Mouse (Mus musculus) forebrain, embryonic 14.5 days (tissue): ENCODE data around the gene Snrpc. TPM values are rescaled to one million over a fixed set of nuclear protein-coding genes. Genes with fewer than 3 reads are reported as not detected.

Experiments used
- ATAC-seq: fragments of 200-750 bp; cut with Nextera tagmentation; 2 replicates; pipeline ENCODE4 v1.8.0; 2017; ENCODE audit warnings: mild to moderate bottlenecking, moderate library complexity
- DNase-seq: peaks from one replicate; pipeline ENCODE4 v3.0.0-alpha.2; 2015; ENCODE audit warnings: low spot score
- H3K27ac ChIP-seq: fragments of 300-500 bp; sonication (generic); 2 replicates; pipeline ENCODE4 v1.5.1; 2014; ENCODE audit warnings: low read depth, mild to moderate bottlenecking, control low read depth, low read length, moderate library complexity
- H3K27me3 ChIP-seq: fragments of 300-500 bp; sonication (generic); replicated peaks from 2 replicates; pipeline ENCODE4 v1.6.1; 2014; ENCODE audit warnings: low read length, control low read depth, mixed read lengths; ENCODE audit not compliant: control insufficient read depth, insufficient read depth
- H3K36me3 ChIP-seq: fragments of 300-500 bp; sonication (generic); 2 replicates; pipeline ENCODE4 v1.6.1; 2014; ENCODE audit warnings: low read length, control low read depth; ENCODE audit not compliant: control insufficient read depth, insufficient read depth
- H3K4me1 ChIP-seq: fragments of 300-500 bp; sonication (generic); 2 replicates; pipeline ENCODE4 v1.6.1; 2014; ENCODE audit warnings: antibody characterized with exemption, low read length, control low read depth; ENCODE audit not compliant: control insufficient read depth, insufficient read depth
- H3K4me2 ChIP-seq: fragments of 300-500 bp; sonication (generic); 2 replicates; pipeline ENCODE4 v1.6.1; 2014; ENCODE audit warnings: mild to moderate bottlenecking, control low read depth, low read length
- H3K4me3 ChIP-seq: fragments of 300-500 bp; sonication (generic); 2 replicates; pipeline ENCODE4 v1.5.1; 2014; ENCODE audit warnings: low read depth, low read length, control low read depth
- H3K9ac ChIP-seq: fragments of 300-500 bp; sonication (generic); 2 replicates; pipeline ENCODE4 v1.6.1; 2014; ENCODE audit warnings: mild to moderate bottlenecking, low read length, control low read depth, moderate library complexity
- H3K9me3 ChIP-seq: fragments of 300-500 bp; sonication (generic); replicated peaks from 2 replicates; pipeline ENCODE4 v1.6.1; 2016; ENCODE audit warnings: low read length, control low read depth, mixed read lengths; ENCODE audit not compliant: control insufficient read depth
- WGBS: fragments of 180-500 bp; shearing (Covaris S2); extraction: QIAGEN DNeasy Blood & Tissue Kit; methylation state at CpG from one replicate; pipeline ENCODE4 v1.1.7; 2014; 5-methylcytosine and 5-hydroxymethylcytosine counted together
- polyA plus RNA-seq: library from polyadenylated mRNA; unstranded; fragments of >200 nt; fragmentation: Nextera tagmentation; extraction: Ambion mirVana; gene quantifications from 2 replicates; pipeline ENCODE4 v1.2.1, GENCODE M21; 2014

The Snrpc gene
- polyA plus RNA-seq, 1 experiment from 2014 or later: 338 TPM

GRCm38 (mm10) chr17:27824941-27825340, 13.0 kb upstream of the Snrpc start:
- no peak overlapping the region for H3K27ac ChIP-seq
- no peak overlapping the region for H3K4me3 ChIP-seq
- H3K9me3 ChIP-seq: no peaks in the 10 kb centered on the region
- H3K9ac ChIP-seq: no peak overlapping the region
- H3K4me1 ChIP-seq: peaks cover 6% of the 10 kb centered on the region
- H3K36me3 ChIP-seq: no peaks in the 10 kb centered on the region
- H3K4me2 ChIP-seq: no peak overlapping the region
- 70% methylated on average over 1 of the region's 1 CpGs for WGBS
- no peak for ATAC-seq
- DNase-seq: no peak
- no peaks in the 10 kb centered on the region for H3K27me3 ChIP-seq

DNA sequence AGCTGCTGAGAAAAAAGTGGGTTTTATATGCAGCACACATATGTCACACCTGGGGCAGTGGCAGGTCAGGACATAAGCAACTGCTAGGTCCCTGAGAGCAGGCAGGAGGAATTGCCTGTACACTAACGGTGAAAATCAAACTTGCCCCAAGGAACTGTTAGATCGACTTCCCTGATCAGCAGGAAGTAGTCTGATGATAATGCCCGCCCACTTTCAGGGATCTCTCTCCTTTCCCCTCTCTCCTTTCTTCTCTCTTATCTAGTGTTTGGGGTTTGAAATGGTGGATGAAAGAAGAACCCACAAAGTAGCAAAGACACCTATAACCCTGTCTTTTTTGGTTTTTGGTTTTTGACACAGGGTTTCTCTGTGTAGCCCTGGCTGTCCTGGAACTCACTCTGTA, 12.4 kb upstream of the Snrpc start:
- ATAC-seq: no peak
- Histone ChIP-seq H3K27ac (no peak overlapping the region), H3K4me2 (no peak overlapping the region), H3K4me3 (no peak overlapping the region), H3K9me3 (no peaks in the 10 kb centered on the region), H3K36me3 (no peaks in the 10 kb centered on the region), H3K4me1 (peaks cover 6% of the 10 kb centered on the region), H3K9ac (no peak overlapping the region), H3K27me3 (no peaks in the 10 kb centered on the region)
- no peak for DNase-seq
- WGBS: 32% methylated on average over 3 of the region's 3 CpGs

GRCm38 (mm10) chr17:27825984-27826905, 11.7 kb upstream of the Snrpc start:
- peaks cover 3% of the 10 kb centered on the region for H3K4me1 ChIP-seq
- DNase-seq: peak; percentile 61
- peak overlapping the region; percentile 3; the same call in 1 of the 2 replicates for H3K4me3 ChIP-seq
- no peaks in the 10 kb centered on the region for H3K36me3 ChIP-seq
- H3K27me3 ChIP-seq: no peaks in the 10 kb centered on the region
- WGBS: 6% methylated on average over 22 of the region's 22 CpGs
- ATAC-seq: peak; percentile 50; the same call in 1 of the 2 replicates
- no peak overlapping the region for H3K27ac ChIP-seq
- H3K4me2 ChIP-seq: peak overlapping the region; percentile 35
- H3K9me3 ChIP-seq: no peaks in the 10 kb centered on the region
- no peak overlapping the region for H3K9ac ChIP-seq

DNA sequence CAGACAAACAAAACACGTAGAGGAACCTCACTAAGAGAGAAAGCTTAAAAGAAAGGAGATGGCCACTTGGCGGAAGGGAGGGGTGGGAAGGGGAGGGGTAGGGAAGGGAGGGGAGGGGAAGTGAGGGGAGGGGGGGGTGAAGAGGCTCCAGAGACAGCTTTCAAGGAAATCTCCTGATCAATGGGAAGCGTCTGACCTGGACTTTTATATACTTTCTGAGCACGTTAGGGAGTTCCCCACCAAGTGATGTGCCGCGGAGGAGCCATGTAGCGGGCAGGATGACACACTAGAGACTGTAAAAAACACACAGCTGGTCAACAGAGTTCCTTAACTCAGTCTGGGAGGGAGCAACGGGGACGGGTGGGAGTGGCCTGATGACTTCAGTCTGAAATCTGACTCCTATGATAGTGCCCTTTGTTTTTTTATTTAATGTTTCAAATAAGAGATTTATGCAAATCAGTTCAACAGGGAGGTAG, 11.0 kb upstream of the Snrpc start:
- Histone ChIP-seq H3K4me2 (peak overlapping the region; percentile 35), H3K9me3 (no peaks in the 10 kb centered on the region), H3K27ac (no peak overlapping the region), H3K27me3 (no peaks in the 10 kb centered on the region), H3K9ac (no peak overlapping the region), H3K4me3 (no peak overlapping the region), H3K36me3 (no peaks in the 10 kb centered on the region), H3K4me1 (0 out of 2 replicates have a peak, but pooled peaks cover 2% of the 10 kb centered on the region)
- ATAC-seq (no peak), DNase-seq (peak; percentile 7)
- WGBS: 3% methylated on average over 9 of the region's 9 CpGs

GRCm38 (mm10) chr17:27827511-27827910, 10.4 kb upstream of the Snrpc start:
- Histone ChIP-seq H3K4me2 (no peak overlapping the region), H3K27me3 (no peaks in the 10 kb centered on the region), H3K27ac (no peak overlapping the region), H3K4me3 (no peak overlapping the region), H3K36me3 (no peaks in the 10 kb centered on the region), H3K9me3 (no peaks in the 10 kb centered on the region), H3K9ac (no peak overlapping the region), H3K4me1 (0 out of 2 replicates have a peak, but pooled peaks cover 2% of the 10 kb centered on the region)
- DNase-seq (peak; percentile 5), ATAC-seq (no peak)
- 19% methylated on average over 6 of the region's 6 CpGs for WGBS

- Histone ChIP-seq H3K9me3 (no peaks in the 10 kb centered on the region), H3K27ac (no peak overlapping the region), H3K27me3 (no peaks in the 10 kb centered on the region), H3K4me1 (0 out of 2 replicates have a peak, but pooled peaks cover 2% of the 10 kb centered on the region), H3K36me3 (no peaks in the 10 kb centered on the region), H3K4me2 (no peak overlapping the region), H3K9ac (no peak overlapping the region), H3K4me3 (no peak overlapping the region)
- DNase-seq (no peak), ATAC-seq (no peak)
- 52% methylated on average over 7 of the region's 7 CpGs for WGBS
Measured at GRCm38 (mm10) chr17:27830411-27830810, 7.5 kb upstream of the Snrpc start.

- H3K4me2 ChIP-seq: peak overlapping the region; percentile 80
- peak overlapping the region; percentile 41; the same call in 1 of the 2 replicates for H3K27ac ChIP-seq
- H3K36me3 ChIP-seq: peaks cover 27% of the 10 kb centered on the region
- H3K4me3 ChIP-seq: peak overlapping the region; percentile 75
- H3K4me1 ChIP-seq: peaks cover 11% of the 10 kb centered on the region
- no peaks in the 10 kb centered on the region for H3K9me3 ChIP-seq
- H3K27me3 ChIP-seq: no peaks in the 10 kb centered on the region
- DNase-seq: peak; percentile 99
- peak; percentile 99 for ATAC-seq
- peak overlapping the region; percentile 82 for H3K9ac ChIP-seq
- WGBS: 3% methylated on average over 35 of the region's 35 CpGs
Measured at GRCm38 (mm10) chr17:27839469-27840252, 1.7 kb downstream of the Snrpc start.

- no peak overlapping the region for H3K4me2 ChIP-seq
- WGBS: 91% methylated on average over 1 of the region's 1 CpGs
- ATAC-seq: no peak
- no peak for DNase-seq
- H3K27me3 ChIP-seq: no peaks in the 10 kb centered on the region
- no peaks in the 10 kb centered on the region for H3K9me3 ChIP-seq
- no peak overlapping the region for H3K4me3 ChIP-seq
- H3K4me1 ChIP-seq: no peaks in the 10 kb centered on the region
- no peak overlapping the region for H3K9ac ChIP-seq
- no peak overlapping the region for H3K27ac ChIP-seq
- H3K36me3 ChIP-seq: peaks cover 89% of the 10 kb centered on the region
Measured at GRCm38 (mm10) chr17:27848351-27848750, 10.4 kb downstream of the Snrpc start.
